Mouse (Mus musculus) heart, postnatal 0 days (tissue): ENCODE measurements around the gene Eya2.

Source experiments
- CTCF ChIP-seq: IDR thresholded peaks from 2 replicates; pipeline ENCODE4 v1.5.1; 2016; ENCODE audit warnings: antibody characterized with exemption, control low read depth, low read depth
- EP300 ChIP-seq: IDR thresholded peaks from 2 replicates; pipeline ENCODE4 v1.6.1; 2016; ENCODE audit warnings: antibody characterized with exemption, low read depth

DNA sequence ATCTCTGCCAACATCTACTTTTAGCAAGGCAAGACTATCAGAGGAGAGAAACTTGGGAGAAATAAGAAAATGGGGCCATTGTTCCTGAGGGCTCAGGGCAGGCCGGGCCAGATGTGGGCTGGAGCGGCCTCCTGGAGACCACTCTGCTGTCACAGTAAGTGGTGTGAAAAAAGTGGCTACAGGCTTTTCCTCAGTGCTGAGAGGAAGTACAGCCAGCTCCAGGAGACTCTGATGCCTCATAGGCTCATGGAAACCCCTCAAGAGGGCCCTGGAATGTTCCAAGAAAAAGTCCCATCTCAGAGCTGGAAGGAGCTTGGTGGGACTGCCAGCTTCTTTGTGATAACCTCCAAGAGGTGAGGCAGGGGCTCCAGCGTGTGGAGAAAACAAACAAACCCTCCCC lies 27.8 kb downstream of the Eya2 start:
- TF ChIP-seq CTCF, result no peak
- no peak for TF ChIP-seq EP300
